Mouse (Mus musculus) megakaryocyte-erythroid progenitor cell, adult 5-6 weeks (primary cell): ENCODE data around the gene Epgn. TPM values are rescaled to one million over a fixed set of nuclear protein-coding genes. Genes with fewer than 3 reads are reported as not detected.

Experiments
- ATAC-seq: replicated peaks from 2 replicates; pipeline ENCODE4 v1.8.0; 2016; ENCODE audit warnings: mild to moderate bottlenecking, inconsistent platforms; ENCODE audit not compliant: severe bottlenecking, poor library complexity, low FRiP score, low TSS enrichment
- total RNA-seq, 2 experiments: library from RNA; stranded (forward) in 1 of 2; stranded (reverse) in 1 of 2; fragments of 200-1000, 215-1000 nt in 1 of 2; fragments of >200 nt in 1 of 2; fragmentation: Nextera tagmentation in 1 of 2; gene quantifications; 2 replicates each; pipeline ENCODE4 v1.2.3; 2014 to 2017

Epgn gene
- total RNA-seq (2014; fragmentation: Nextera tagmentation) = not detected in 2 replicates
- not detected in 2 replicates for total RNA-seq (2017)

- ATAC-seq = no peak
These were observed at the start of gene Epgn for GRCm38 (mm10) chr5:91027164-91027563. Epgn (plus strand) TSS chr5:91027464.

DNA sequence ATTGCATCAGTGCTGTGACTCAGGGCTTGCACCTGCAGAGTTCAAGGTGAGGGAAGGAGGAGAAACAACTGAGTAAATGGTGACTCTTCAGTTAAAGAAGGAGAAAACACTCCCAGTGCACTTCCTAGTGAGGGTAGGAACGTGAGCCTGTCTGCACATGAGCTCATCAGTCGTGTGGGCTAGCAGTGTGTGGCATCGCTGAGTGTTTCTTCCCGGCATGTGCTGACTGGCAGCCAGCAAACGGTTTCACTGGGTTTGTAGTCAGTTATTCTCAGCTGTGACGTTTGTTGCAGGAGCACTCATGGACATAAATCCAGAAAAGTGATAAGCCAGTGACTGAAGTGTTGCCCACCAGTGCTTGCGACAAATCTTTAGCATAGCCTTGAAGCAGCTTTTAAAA is 47.0 kb upstream of the Epgn start:
- ATAC-seq = no peak

DNA sequence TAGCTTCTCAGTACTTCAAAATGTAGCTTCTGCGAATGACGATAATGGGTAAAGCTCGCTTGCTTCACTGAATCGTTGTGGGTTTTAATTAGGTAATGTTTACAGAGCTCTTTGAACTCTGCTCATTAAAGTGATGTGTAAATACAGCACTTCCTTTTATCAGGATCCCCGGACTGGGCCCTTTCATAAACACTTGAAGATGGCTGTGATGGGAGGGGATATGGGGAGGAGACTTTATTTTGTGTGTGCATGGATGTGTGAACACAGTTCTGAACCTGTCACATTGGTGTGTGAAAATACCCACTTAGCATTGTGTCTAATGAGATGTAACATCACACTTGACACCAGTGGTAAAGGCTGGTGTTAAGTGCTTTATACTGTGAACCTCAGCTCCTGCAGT is 39.7 kb upstream of the Epgn start:
- ATAC-seq = no peak

DNA sequence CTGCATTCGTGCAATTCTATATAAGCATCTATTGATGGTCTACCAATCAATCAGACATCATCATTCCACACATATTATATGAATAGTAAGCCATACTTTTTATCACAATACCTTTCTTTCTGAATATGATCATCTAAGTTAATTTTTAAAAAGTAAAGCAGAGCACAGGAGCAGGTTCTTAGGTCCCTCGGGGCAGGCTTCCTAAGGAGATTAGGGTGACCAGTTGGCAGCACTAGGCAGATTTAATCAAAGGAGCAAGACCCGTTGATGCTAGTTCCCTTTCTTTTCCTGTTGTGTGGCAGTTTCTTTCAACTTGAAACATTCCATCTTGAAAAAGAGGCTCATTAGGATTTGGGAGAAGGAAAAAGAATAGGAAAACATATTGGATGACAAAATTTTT is 39.1 kb upstream of the Epgn start:
- no peak for ATAC-seq

DNA sequence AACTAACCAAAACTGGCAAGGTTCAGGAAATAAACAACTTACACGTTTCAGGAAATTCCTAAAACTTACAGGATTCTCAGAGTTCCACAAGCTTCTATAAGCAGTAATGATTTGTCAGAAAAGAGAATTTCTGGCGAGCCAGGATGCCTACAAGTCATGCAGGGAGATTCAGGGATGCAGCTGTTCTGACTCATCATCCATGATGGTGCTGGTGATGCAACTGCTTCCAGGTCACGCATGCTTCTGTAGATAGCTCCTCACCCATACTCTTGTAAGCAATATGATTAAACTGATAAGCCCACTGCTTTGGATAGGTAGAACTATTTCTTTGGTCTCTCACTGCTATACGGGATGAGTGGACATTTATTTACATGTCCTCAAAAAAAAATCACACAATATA is 38.7 kb upstream of the Epgn start:
- no peak for ATAC-seq

DNA sequence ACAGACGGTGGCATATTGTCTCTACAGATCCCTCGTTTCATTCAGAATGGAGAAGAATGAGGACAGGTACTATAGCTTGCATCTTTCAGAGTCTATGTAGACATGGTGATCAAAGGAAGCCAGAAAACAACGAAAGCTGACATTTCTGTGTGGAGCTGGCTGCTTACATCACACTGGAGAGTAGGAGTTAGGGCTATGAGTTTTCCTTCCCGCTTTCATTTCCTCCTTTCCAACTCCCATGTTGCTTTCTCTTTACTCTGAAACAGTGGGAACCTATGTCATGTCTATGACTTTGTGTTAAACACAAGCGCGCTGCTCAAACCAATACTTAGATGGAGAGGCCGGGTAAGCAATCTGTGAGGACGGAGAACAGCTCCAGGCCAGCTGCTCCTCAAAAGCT is 27.3 kb upstream of the Epgn start:
- no peak for ATAC-seq

GRCm38 (mm10) chr5:91015216-91015615 is 12.0 kb upstream of the Epgn start:
- ATAC-seq = no peak

DNA sequence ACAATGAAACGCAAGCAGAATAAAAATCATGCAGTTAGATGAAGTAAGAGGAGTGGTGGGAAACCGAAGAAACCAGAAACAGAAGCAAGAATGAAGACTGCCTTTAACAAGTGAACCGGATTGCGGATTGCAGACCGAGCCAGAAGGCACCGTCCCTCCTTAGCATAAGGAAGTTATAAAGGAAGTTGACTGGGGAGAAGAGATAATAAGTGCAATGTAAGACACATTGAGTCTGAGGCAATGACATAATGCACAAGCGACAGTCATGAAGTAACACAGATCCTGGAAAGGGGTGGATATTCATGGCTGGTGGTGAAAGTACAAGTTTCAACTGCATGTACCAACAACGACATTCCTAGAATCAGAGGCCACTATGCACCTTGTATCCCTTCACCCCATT is 4.2 kb upstream of the Epgn start:
- no peak for ATAC-seq

DNA sequence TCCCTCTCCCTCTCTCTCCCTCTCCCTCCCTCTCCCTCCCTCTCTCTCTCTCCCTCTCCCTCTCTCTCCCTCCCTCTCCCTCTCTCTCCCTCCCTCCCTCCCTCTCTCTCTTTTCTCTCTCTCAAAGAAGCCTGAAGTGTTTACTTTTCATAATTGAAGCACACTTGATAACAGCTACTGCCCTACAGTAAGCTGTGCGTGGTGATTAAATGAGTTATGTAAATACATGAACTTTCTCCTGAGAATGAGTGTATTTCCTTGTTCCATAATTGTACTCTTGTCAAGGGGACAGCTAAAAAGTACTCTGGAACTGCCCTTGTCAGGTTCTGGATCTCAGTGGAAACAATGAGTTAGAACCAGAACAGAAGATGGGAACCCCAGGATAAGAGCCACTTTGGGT is 576 bp downstream of the Epgn start:
- ATAC-seq = no peak

- ATAC-seq = no peak
These were observed 3.4 kb downstream of the Epgn start for GRCm38 (mm10) chr5:91030629-91031028.

- no peak for ATAC-seq
These were observed 8.1 kb downstream of the Epgn start for GRCm38 (mm10) chr5:91035341-91035740.

DNA sequence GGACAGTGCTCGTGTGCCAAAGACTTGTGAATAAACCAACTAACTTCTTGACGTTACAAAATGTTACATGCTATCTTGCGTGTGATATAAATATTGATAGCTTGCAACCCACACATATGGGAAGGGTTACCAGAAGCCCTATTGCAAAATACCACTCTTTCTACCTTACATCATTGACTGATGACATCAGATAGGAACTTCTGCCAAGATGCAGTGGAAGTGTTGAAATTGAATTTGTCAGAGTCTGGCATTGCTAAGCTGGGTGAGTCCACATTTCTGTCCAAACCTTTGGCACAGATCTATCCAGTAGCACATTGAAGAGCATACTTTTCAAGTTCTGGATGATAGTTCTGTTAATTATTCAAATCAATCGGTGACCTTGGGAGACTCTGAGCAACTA is 9.4 kb downstream of the Epgn start:
- ATAC-seq = no peak

- no peak for ATAC-seq
These were observed 10.5 kb downstream of the Epgn start for GRCm38 (mm10) chr5:91037756-91038155.

DNA sequence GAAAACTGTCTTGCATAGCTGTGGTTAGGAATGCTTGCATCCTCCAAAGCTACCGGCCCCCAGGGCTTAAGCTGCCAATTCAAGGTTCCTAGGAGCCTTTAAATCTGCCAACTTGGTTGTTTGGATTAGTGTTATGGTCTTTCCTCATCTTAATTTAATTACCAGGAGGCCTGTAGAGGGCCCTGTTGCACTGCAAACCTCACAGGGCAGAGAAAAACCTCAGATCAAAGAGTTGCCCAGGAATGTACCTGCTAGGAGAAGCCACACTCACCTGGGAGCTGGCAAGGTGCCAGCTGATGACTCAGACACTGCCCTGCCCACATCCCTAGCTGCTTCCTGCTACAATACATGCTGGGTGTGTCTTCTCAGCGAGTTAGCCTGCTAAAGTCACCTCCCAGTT is 11.3 kb downstream of the Epgn start:
- 0 out of 2 replicates have a peak, but pooled peaks have one; percentile 47 for ATAC-seq

DNA sequence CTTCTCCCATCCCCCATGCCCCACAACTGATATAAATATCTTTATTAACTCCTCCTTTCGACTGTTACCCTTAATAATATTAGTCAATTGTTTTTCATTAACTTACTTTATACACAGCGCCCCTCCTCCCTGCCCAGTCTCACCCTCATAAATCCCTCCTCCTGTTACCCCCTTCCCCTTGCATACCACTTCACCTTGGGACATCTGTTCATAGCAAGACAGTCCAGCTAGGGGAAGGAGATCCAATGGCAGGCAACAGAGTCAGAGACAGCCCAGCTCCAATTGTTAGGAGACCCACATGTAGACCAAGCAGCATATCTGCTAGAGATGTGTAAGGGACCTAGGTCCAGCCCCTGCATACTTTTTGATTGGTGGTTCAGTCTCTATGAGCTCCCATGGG is 11.7 kb downstream of the Epgn start:
- no peak for ATAC-seq

- no peak for ATAC-seq
These were observed 20.7 kb downstream of the Epgn start for GRCm38 (mm10) chr5:91047987-91048386.

DNA sequence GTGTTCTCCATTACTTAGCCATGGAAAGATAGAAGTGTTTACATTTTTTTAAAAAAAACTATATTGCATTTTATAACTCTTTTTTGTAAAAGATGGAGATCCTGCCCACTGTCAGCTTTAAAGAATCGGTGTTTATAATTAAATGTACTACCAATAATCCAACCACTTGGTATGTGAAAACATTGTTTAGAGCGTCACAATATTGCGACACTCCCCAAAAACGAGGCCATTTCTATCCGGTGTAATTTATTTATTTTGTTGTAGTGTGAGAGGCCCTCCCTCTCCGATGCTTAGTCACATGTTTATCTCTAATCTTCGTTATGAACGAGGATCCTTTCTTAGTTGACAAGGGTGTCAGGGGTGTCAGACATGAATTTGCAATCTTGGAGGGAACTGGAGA is 21.1 kb downstream of the Epgn start:
- no peak for ATAC-seq

DNA sequence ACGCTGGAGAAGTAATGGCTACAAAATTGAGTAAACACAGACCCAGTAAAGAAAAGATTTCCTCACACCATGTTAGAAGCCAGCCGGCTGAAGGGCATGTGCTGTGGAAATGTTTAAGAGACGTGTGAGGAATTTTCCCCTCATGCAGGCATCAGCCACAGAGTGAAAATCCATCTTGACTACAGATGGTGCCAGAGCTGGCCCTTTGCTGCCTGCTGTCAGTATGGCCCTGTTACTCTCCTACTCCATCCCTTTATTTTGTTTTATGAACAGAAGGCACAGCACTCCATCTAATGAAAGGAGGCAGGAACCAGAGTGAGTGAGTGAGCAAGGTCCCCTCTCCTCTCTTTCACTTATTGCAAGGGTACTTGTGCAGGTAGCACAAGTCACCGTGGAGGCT is 45.1 kb downstream of the Epgn start:
- no peak for ATAC-seq

GRCm38 (mm10) chr5:91073626-91074025 is 46.4 kb downstream of the Epgn start:
- ATAC-seq = no peak

DNA sequence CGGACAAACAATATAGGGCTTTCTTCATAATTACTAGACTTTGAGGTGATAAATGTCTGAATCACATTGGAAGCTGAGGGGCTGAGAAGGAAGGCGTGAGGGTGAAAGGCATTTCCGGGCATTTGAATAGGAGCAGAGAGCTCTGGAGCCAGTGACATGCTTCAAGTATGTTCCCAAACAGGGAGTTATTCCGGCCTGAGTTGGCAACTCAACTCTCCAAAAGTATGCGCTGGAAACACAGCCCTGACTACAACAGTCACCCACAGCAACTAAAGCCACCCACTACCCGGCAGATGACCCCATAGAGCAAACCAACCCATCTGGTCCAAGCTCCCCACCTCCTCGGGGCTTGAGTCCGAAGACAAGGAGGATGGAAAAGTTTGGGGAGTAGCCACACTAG is 46.8 kb downstream of the Epgn start:
- no peak for ATAC-seq

DNA sequence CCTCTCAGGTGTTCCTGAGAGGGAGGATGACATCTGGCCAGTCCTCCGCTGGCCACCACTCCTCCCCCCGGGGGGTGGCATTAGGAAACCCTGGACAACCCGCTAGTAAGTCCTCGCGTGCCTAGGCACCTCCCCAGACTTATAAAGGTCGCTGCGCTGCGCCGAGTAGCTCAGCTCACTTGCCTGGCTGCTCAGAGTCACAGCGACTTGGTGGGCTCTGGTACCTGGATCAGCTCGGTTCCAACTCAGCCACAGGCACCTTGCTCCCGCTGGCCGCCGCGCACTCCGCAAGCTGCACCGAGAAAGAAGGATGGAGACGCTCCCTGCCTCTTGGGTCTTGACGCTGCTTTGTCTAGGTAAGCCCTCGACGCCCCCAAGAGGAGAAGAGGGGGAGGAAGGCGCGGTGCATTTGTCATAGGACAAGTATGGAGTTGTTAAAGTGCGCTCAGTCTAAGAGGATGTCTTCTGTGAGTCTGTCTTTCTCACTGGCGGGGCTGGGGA is 47.2 kb downstream of the Epgn start, which contains the start of gene Ereg:
Ereg (plus strand) TSS at position 173 of the 501 bp plus-strand sequence.
- no peak for ATAC-seq

DNA sequence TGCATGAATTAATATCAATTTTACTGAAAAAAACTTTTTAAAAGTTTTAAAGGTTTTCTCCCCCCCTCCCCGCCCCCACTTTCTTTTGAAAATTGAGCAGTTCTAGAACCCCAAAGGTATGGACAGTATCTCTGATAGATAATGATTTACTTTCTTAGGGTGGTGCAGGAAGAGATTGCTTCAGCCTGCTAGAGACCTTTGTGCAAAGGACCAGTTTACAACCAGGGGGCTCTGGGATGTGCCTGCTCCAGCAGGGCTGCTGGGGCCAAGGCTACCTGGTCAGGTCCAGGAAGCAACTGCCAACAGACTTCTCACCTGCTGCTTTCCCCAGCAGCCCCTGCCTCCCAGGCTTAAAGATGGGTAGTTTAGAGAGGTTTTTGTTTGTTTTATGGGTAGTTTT is 47.8 kb downstream of the Epgn start:
- ATAC-seq = no peak
